8 mouse cellular contexts compared by ENCODE assay signal in the genomic region with DNA sequence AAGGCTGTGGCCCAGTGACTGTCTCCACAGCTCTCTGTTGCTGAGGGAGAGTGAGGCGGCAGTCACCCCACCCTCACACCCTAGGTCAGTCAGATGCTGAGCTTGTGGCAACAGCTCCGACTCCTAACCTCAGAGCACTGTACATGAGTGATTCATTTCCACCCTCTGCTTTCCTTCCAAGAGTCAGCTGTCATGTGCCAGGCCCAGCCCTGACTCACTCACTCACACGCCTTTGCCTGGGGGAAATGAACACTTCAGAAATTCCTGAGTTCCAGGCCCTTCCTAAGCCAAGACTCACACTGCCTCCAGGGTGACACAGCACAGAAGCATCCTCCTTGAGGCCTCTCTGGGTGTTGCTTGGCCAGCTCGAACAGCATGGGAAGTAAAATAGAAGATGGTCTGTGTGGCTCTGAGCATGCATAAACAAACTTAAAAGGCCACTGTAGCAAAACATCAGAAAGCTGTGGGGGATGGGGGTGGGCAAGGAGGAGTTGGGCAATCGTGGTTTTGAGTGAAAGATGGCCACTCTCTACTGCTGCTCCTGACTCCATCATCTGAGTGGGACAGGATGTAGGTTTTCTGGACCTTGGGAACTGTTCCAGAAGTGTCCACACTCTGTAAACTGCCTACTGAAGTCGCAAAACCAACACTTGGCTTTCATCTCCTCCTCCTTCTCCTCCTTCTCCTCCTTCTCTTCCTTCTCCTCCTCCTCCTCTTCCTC.
DNase-seq lines count a peak whose midpoint lies in the region; ATAC-seq and TF ChIP-seq lines count a peak whose summit lies in the region.

No protein-coding gene starts in this region.

- no peaks in the 10 kb centered on the region for H3K36me3 ChIP-seq in forebrain, embryonic 11.5 days (ENCODE audit: control insufficient read depth, insufficient read depth, low read length)
- H3K36me3 ChIP-seq in forebrain, embryonic 10.5 days (replicated peaks) = no peaks in the 10 kb centered on the region
- peaks cover 24% of the 10 kb centered on the region for H3K36me3 ChIP-seq in C2C12 (ENCODE audit: control insufficient read depth, insufficient read depth)
- peaks cover 29% of the 10 kb centered on the region for H3K36me3 ChIP-seq in heart, postnatal 0 days (replicated peaks; ENCODE audit: control insufficient read depth, insufficient read depth, low read length)
- no peaks in the 10 kb centered on the region for H3K36me3 ChIP-seq in midbrain, embryonic 13.5 days

- no peaks in the 10 kb centered on the region for H3K4me1 ChIP-seq in forebrain, embryonic 11.5 days (replicated peaks; ENCODE audit: control insufficient read depth, insufficient read depth, low read length)
- H3K4me1 ChIP-seq in forebrain, embryonic 10.5 days = peaks cover under 1% of the 10 kb centered on the region; the same call in 1 of the 2 replicates
- H3K4me1 ChIP-seq in embryonic fibroblast, embryonic 13.5 days (ENCODE audit: control insufficient read depth, insufficient read depth, low read length) = peaks cover 32% of the 10 kb centered on the region
- H3K4me1 ChIP-seq in heart, postnatal 0 days (ENCODE audit: control insufficient read depth, insufficient read depth) = no peaks in the 10 kb centered on the region
- H3K4me1 ChIP-seq in midbrain, embryonic 13.5 days (replicated peaks) = no peaks in the 10 kb centered on the region

- WGBS in forebrain, embryonic 11.5 days = 80% methylated on average over 6 of the region's 6 CpGs
- 76% methylated on average over 6 of the region's 6 CpGs for WGBS in forebrain, embryonic 10.5 days
- WGBS in heart, postnatal 0 days = 49% methylated on average over 6 of the region's 6 CpGs
- WGBS in midbrain, embryonic 13.5 days = 83% methylated on average over 6 of the region's 6 CpGs

- peak; percentile 21; the same call in 1 of the 2 replicates for TF ChIP-seq POLR2A in embryonic fibroblast, embryonic 13.5 days (IDR thresholded peaks at IDR 0.05; ENCODE audit: low read depth, low read length)

- no peaks in the 10 kb centered on the region for H3K9me3 ChIP-seq in forebrain, embryonic 11.5 days (ENCODE audit: control insufficient read depth, low read length)
- no peaks in the 10 kb centered on the region for H3K9me3 ChIP-seq in forebrain, embryonic 10.5 days
- H3K9me3 ChIP-seq in heart, postnatal 0 days (replicated peaks; ENCODE audit: control insufficient read depth, low read length) = no peaks in the 10 kb centered on the region
- H3K9me3 ChIP-seq in midbrain, embryonic 13.5 days = no peaks in the 10 kb centered on the region

- H3K4me3 ChIP-seq in forebrain, embryonic 11.5 days (ENCODE audit: low read depth, low read length) = no peak overlapping the region
- no peak overlapping the region for H3K4me3 ChIP-seq in forebrain, embryonic 10.5 days
- no peak overlapping the region for H3K4me3 ChIP-seq in C2C12 (ENCODE audit: insufficient read depth, poor library complexity, severe bottlenecking)
- no peak overlapping the region for H3K4me3 ChIP-seq in embryonic fibroblast, embryonic 13.5 days (ENCODE audit: insufficient read depth, low read length)
- no peak overlapping the region for H3K4me3 ChIP-seq in heart, postnatal 0 days (ENCODE audit: low read depth, low read length)
- H3K4me3 ChIP-seq in midbrain, embryonic 13.5 days (replicated peaks) = no peak overlapping the region

- no peaks in the 10 kb centered on the region for H3K79me3 ChIP-seq in C2C12 (ENCODE audit: low read depth)

- H3K27ac ChIP-seq in forebrain, embryonic 11.5 days (ENCODE audit: low read depth, low read length) = no peak overlapping the region
- no peak overlapping the region for H3K27ac ChIP-seq in forebrain, embryonic 10.5 days
- H3K27ac ChIP-seq in embryonic fibroblast, embryonic 13.5 days (ENCODE audit: insufficient read depth, low read length) = peak overlapping the region; percentile 93
- peak overlapping the region; percentile 59 for H3K27ac ChIP-seq in heart, postnatal 0 days (ENCODE audit: low read depth)
- H3K27ac ChIP-seq in midbrain, embryonic 13.5 days = no peak overlapping the region

- H3K4me2 ChIP-seq in forebrain, embryonic 11.5 days (ENCODE audit: low read depth, low read length, severe bottlenecking) = no peak overlapping the region
- H3K4me2 ChIP-seq in heart, postnatal 0 days (ENCODE audit: low read depth, low read length) = no peak overlapping the region
- H3K4me2 ChIP-seq in midbrain, embryonic 13.5 days (replicated peaks) = no peak overlapping the region

- peak; percentile 41; the same call in 1 of the 2 replicates for ATAC-seq in forebrain, embryonic 11.5 days (replicated peaks; ENCODE audit: low FRiP score)
- peak; percentile 92 for ATAC-seq in heart, postnatal 0 days (ENCODE audit: insufficient read depth, low read depth)
- ATAC-seq in megakaryocyte progenitor cell, adult 5-6 weeks (replicated peaks; ENCODE audit: poor library complexity) = peak; percentile 37
- no peak for ATAC-seq in midbrain, embryonic 13.5 days

- no peaks in the 10 kb centered on the region for H3K27me3 ChIP-seq in forebrain, embryonic 11.5 days (ENCODE audit: control insufficient read depth, insufficient read depth, low read length)
- H3K27me3 ChIP-seq in forebrain, embryonic 10.5 days (ENCODE audit: poor library complexity, severe bottlenecking) = no peaks in the 10 kb centered on the region
- H3K27me3 ChIP-seq in C2C12 (ENCODE audit: control insufficient read depth, insufficient read depth, insufficient read length) = no peaks in the 10 kb centered on the region
- no peaks in the 10 kb centered on the region for H3K27me3 ChIP-seq in heart, postnatal 0 days (ENCODE audit: control insufficient read depth, insufficient read depth, low read length)
- no peaks in the 10 kb centered on the region for H3K27me3 ChIP-seq in midbrain, embryonic 13.5 days

- H3K9ac ChIP-seq in forebrain, embryonic 11.5 days (ENCODE audit: low read length) = no peak overlapping the region
- no peak overlapping the region for H3K9ac ChIP-seq in heart, postnatal 0 days (replicated peaks; ENCODE audit: low read depth, low read length)
- no peak overlapping the region for H3K9ac ChIP-seq in midbrain, embryonic 13.5 days (replicated peaks)

- TF ChIP-seq EP300 in heart, postnatal 0 days (IDR thresholded peaks at IDR 0.05; ENCODE audit: low read depth) = no peak

- no peak for TF ChIP-seq CTCF in C2C12 (IDR thresholded peaks at IDR 0.05; ENCODE audit: control insufficient read depth, insufficient read depth, insufficient read length)
- TF ChIP-seq CTCF in embryonic fibroblast, embryonic 13.5 days (IDR thresholded peaks at IDR 0.05; ENCODE audit: borderline replicate concordance, insufficient read depth, low read length) = no peak
- TF ChIP-seq CTCF in heart, postnatal 0 days (IDR thresholded peaks at IDR 0.05; ENCODE audit: low read depth) = no peak

- no peaks in the 10 kb centered on the region for H3K79me2 ChIP-seq in C2C12 (ENCODE audit: control insufficient read depth, insufficient read depth)

- no peak for DNase-seq in forebrain, embryonic 11.5 days (ENCODE audit: low spot score)
- no peak for DNase-seq in forebrain, embryonic 10.5 days (ENCODE audit: extremely low spot score, low spot score)
- DNase-seq in heart, postnatal 0 days (ENCODE audit: low spot score) = peak; percentile 80
- no peak for DNase-seq in thymus, postnatal 0 days (ENCODE audit: low spot score)

- H3ac ChIP-seq in C2C12 (ENCODE audit: control insufficient read depth, insufficient read length, low read depth) = no peak overlapping the region

TF ChIP-seq in C2C12, 6 proteins besides CTCF, POLR2A, EP300 and RAD21:
- TF ChIP-seq MAX (IDR thresholded peaks at IDR 0.05) (peak; percentile 64), MYOD1 (IDR thresholded peaks at IDR 0.05; ENCODE audit: control insufficient read depth, insufficient read length, low read depth) (peak; percentile 96), FOSL1 (IDR thresholded peaks at IDR 0.05; ENCODE audit: insufficient read depth, low read length, poor library complexity, severe bottlenecking) (peak; percentile 95), MYOG (IDR thresholded peaks at IDR 0.05; ENCODE audit: control insufficient read depth, extremely low read depth, insufficient read length) (no peak), USF1 (IDR thresholded peaks at IDR 0.05; ENCODE audit: low read depth) (peak; percentile 79), CEBPB (IDR thresholded peaks at IDR 0.05; ENCODE audit: low read depth) (peak; percentile 95)

Comparison
In these comparisons a context has a peak if more than half of its experiments do, and no peak if none do; other contexts are left out.
1. H3K27ac ChIP-seq: peak in embryonic fibroblast, embryonic 13.5 days (single experiment) and heart, postnatal 0 days (single experiment); none in forebrain, embryonic 11.5 days (single experiment), forebrain, embryonic 10.5 days (single experiment) and midbrain, embryonic 13.5 days (single experiment).